Mouse (Mus musculus) embryonic facial prominence, embryonic 14.5 days (tissue): ENCODE measurements at regions not wholly inside any gene's neighbourhood (a gene's known extent, or its start where the extent isn't known, plus 50 kb on each side); places are given as distances from the start of the nearest gene placed in this dataset.

Experiments used
- ATAC-seq: fragments of 200-750 bp; cut with Nextera tagmentation; 2 replicates; pipeline ENCODE4 v1.8.0; 2017; ENCODE audit warnings: low read depth, moderate number of reproducible peaks, moderate TSS enrichment
- DNase-seq: peaks from one replicate; pipeline ENCODE4 v3.0.0-alpha.2; 2015; ENCODE audit warnings: low spot score
- H3K27ac ChIP-seq: fragments of 300-500 bp; sonication (generic); replicated peaks from 2 replicates; pipeline ENCODE4 v1.5.1; 2014; ENCODE audit warnings: low read depth, mild to moderate bottlenecking, low read length, moderate library complexity
- H3K27me3 ChIP-seq: fragments of 300-500 bp; sonication (generic); replicated peaks from 2 replicates; pipeline ENCODE4 v1.6.1; 2014; ENCODE audit warnings: low read length; ENCODE audit not compliant: control insufficient read depth, insufficient read depth
- H3K36me3 ChIP-seq: fragments of 300-500 bp; sonication (generic); 2 replicates; pipeline ENCODE4 v1.6.1; 2014; ENCODE audit warnings: low read length, mixed read lengths; ENCODE audit not compliant: control insufficient read depth, insufficient read depth
- H3K4me1 ChIP-seq: fragments of 300-500 bp; sonication (generic); 2 replicates; pipeline ENCODE4 v1.6.1; 2014; ENCODE audit warnings: antibody characterized with exemption, low read length; ENCODE audit not compliant: control insufficient read depth, insufficient read depth
- H3K4me2 ChIP-seq: fragments of 300-500 bp; sonication (generic); 2 replicates; pipeline ENCODE4 v1.6.1; 2014; ENCODE audit warnings: low read depth, mild to moderate bottlenecking, low read length, moderate library complexity, mixed read lengths
- H3K4me3 ChIP-seq: fragments of 300-500 bp; sonication (generic); 2 replicates; pipeline ENCODE4 v1.5.1; 2014; ENCODE audit warnings: low read depth, mild to moderate bottlenecking, low read length
- H3K9ac ChIP-seq: fragments of 300-500 bp; sonication (generic); 2 replicates; pipeline ENCODE4 v1.6.1; 2014; ENCODE audit warnings: low read depth, mild to moderate bottlenecking, low read length, moderate library complexity, mixed read lengths
- H3K9me3 ChIP-seq: fragments of 300-500 bp; sonication (generic); 2 replicates; pipeline ENCODE4 v1.6.1; 2016; ENCODE audit warnings: low read length; ENCODE audit not compliant: control insufficient read depth
- WGBS: fragments of 180-500 bp; shearing (Covaris S2); extraction: QIAGEN DNeasy Blood & Tissue Kit; methylation state at CpG from one replicate; pipeline ENCODE4 v1.1.7; 2014; 5-methylcytosine and 5-hydroxymethylcytosine counted together

- Histone ChIP-seq H3K27me3 (no peaks in the 10 kb centered on the region), H3K4me3 (no peak overlapping the region), H3K27ac (no peak overlapping the region), H3K36me3 (no peaks in the 10 kb centered on the region), H3K9me3 (no peaks in the 10 kb centered on the region), H3K4me2 (no peak overlapping the region), H3K4me1 (no peaks in the 10 kb centered on the region), H3K9ac (no peak overlapping the region)
- ATAC-seq (no peak), DNase-seq (no peak)
- WGBS = 68% methylated on average over 9 of the region's 9 CpGs
These were observed 57.3 kb downstream of the Edn1 start for GRCm38 (mm10) chr13:42358588-42358987.

DNA sequence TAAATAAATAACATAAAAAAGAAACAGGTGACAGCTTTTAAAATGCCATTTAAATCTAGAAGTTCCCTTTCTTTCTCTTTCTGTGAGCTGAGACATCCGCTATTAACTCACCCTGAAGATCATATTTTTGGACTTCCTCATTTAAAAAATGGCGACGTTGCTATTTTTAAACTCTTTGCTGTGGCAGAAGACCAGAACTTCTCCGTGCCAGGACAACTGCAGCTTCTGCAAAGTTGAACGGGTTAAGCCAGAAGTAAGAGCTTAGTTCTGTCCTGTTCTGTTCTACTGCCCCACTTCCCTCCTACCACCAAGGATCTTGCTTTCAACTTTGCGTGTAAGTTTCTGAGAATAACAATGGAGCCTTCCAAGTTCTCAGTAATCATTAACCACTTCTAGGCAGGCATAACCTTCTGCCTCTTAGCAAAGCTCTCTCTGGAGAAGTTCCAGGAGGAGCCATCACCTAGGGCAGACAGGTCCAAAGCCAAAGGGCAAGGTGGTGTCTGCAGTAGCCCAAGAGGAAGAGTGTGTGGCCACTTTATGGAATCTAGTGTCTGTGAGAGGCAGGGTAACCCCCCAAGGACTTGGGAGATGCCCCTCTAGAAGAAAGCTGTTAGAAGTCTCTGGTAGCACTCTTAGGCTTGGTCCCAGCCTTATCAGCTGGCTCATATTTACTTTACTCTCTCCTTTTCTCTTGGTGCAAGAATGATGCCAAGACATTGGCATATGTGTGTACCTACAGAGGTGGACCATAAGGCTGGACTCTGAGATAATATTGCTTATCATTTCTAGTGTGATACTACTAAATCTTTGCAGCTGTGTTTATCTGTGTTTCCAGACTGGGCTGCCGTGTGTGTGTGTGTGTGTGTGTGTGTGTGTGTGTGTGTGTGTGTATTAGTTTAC lies 66.6 kb downstream of the Edn1 start:
- WGBS = 74% methylated on average over 7 of the region's 7 CpGs
- no peaks in the 10 kb centered on the region for H3K4me1 ChIP-seq
- H3K4me2 ChIP-seq = no peak overlapping the region
- no peaks in the 10 kb centered on the region for H3K36me3 ChIP-seq
- H3K9ac ChIP-seq = no peak overlapping the region
- no peaks in the 10 kb centered on the region for H3K9me3 ChIP-seq
- H3K27me3 ChIP-seq = no peaks in the 10 kb centered on the region
- DNase-seq (no peak), ATAC-seq (no peak)
- H3K4me3 ChIP-seq = no peak overlapping the region
- no peak overlapping the region for H3K27ac ChIP-seq

GRCm38 (mm10) chr13:42369826-42370225 lies 68.5 kb downstream of the Edn1 start:
- Histone ChIP-seq H3K27me3 (no peaks in the 10 kb centered on the region), H3K4me2 (no peak overlapping the region), H3K27ac (no peak overlapping the region), H3K4me1 (no peaks in the 10 kb centered on the region), H3K9ac (no peak overlapping the region), H3K9me3 (no peaks in the 10 kb centered on the region), H3K4me3 (no peak overlapping the region), H3K36me3 (no peaks in the 10 kb centered on the region)
- ATAC-seq (no peak), DNase-seq (no peak)
- WGBS = 73% methylated on average over 1 of the region's 1 CpGs

DNA sequence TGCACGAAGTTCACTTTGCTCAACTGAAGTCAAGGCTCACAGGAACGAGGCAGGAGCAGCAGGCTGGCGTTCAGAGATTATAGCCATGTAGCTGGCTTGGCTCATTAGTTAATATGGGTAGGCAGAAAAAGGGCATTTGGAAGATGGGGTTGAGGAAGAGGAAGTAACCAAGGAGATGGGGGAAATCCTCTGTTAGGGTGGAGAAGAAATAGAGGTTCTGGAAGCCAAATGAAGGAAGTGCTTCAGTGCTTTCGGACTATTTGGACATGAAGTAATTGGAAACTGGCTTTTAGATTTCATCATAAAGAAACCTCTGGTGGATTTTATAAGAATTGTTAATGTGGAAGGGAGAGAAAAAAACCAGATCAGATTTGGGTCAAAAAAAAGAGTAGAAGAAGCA lies 70.9 kb downstream of the Edn1 start:
- Histone ChIP-seq H3K27me3 (no peaks in the 10 kb centered on the region), H3K4me1 (no peaks in the 10 kb centered on the region), H3K9me3 (no peaks in the 10 kb centered on the region), H3K9ac (no peak overlapping the region), H3K4me2 (no peak overlapping the region), H3K4me3 (no peak overlapping the region), H3K36me3 (no peaks in the 10 kb centered on the region), H3K27ac (no peak overlapping the region)
- ATAC-seq (no peak), DNase-seq (no peak)
- 92% methylated on average over 4 of the region's 4 CpGs for WGBS

GRCm38 (mm10) chr13:42374181-42374596 lies 72.9 kb downstream of the Edn1 start:
- WGBS = 79% methylated on average over 8 of the region's 8 CpGs
- Histone ChIP-seq H3K27ac (no peak overlapping the region), H3K4me3 (no peak overlapping the region), H3K9me3 (no peaks in the 10 kb centered on the region), H3K27me3 (no peaks in the 10 kb centered on the region), H3K4me1 (no peaks in the 10 kb centered on the region), H3K9ac (no peak overlapping the region), H3K36me3 (no peaks in the 10 kb centered on the region), H3K4me2 (no peak overlapping the region)
- DNase-seq (no peak), ATAC-seq (no peak)

- H3K4me1 ChIP-seq = no peaks in the 10 kb centered on the region
- no peak overlapping the region for H3K27ac ChIP-seq
- H3K27me3 ChIP-seq = no peaks in the 10 kb centered on the region
- H3K9me3 ChIP-seq = no peaks in the 10 kb centered on the region
- H3K4me2 ChIP-seq = no peak overlapping the region
- no peak overlapping the region for H3K4me3 ChIP-seq
- DNase-seq (peak; percentile 35), ATAC-seq (no peak)
- no peak overlapping the region for H3K9ac ChIP-seq
- WGBS = 57% methylated on average over 6 of the region's 6 CpGs
- H3K36me3 ChIP-seq = no peaks in the 10 kb centered on the region
These were observed 78.4 kb downstream of the Edn1 start for GRCm38 (mm10) chr13:42379675-42380074.

DNA sequence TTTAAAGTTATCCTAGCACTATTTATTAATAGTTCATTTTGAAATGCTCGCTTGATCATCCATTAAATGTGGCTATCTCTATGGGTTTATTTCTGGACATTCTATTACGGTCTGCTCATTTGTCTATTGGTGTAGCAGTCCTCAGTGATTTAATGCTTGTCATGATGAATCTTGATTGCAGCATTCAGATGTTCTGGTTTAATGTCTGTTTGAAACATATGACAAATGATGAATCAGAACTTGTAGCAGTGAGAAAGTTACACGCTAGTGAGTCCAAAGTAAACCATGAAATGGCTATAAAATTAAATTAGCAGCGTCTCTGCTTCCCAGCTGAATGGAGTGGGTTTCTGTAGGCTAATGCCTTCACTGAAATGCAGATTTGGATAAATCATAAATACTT lies 81.8 kb downstream of the Edn1 start:
- Histone ChIP-seq H3K9me3 (no peaks in the 10 kb centered on the region), H3K27me3 (no peaks in the 10 kb centered on the region), H3K4me1 (peaks cover 6% of the 10 kb centered on the region; the same call in 1 of the 2 replicates), H3K9ac (no peak overlapping the region), H3K4me2 (no peak overlapping the region), H3K36me3 (no peaks in the 10 kb centered on the region), H3K27ac (no peak overlapping the region), H3K4me3 (no peak overlapping the region)
- 69% methylated on average over 4 of the region's 4 CpGs for WGBS
- peak; percentile 3 for DNase-seq
- no peak for ATAC-seq

DNA sequence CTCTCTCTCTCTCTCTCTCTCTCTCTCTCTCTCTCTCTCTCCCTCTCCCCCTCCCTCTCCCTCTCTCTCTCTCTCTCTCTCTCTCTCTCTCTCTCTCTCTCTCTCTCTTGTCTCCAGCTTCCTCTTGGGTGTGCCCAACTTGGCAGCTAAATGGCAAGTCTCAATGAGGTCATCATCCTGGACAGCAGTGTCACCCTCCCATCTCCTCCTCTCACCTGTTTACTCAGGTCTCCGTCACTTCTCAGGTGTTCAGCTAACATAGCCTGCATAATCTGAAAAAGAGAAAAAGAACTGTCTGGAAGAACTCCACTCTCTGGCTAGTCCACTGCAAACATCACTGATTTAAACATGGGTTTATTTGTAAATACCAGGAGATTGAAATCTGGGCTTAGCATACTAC lies 89.1 kb downstream of the Edn1 start:
- no peak overlapping the region for H3K4me2 ChIP-seq
- DNase-seq (no peak), ATAC-seq (no peak)
- WGBS = 92% methylated on average over 1 of the region's 1 CpGs
- no peaks in the 10 kb centered on the region for H3K36me3 ChIP-seq
- H3K27me3 ChIP-seq = no peaks in the 10 kb centered on the region
- H3K4me3 ChIP-seq = no peak overlapping the region
- H3K9me3 ChIP-seq = no peaks in the 10 kb centered on the region
- H3K27ac ChIP-seq = no peak overlapping the region
- H3K4me1 ChIP-seq = peaks cover 6% of the 10 kb centered on the region; the same call in 1 of the 2 replicates
- H3K9ac ChIP-seq = no peak overlapping the region
